Mouse (Mus musculus) liver, embryonic 12.5 days (tissue): Measurements from ENCODE around the gene Pmpca. TPM values are rescaled to one million over a fixed set of nuclear protein-coding genes. Genes with fewer than 3 reads are reported as not detected.

Experiments used
- ATAC-seq: fragments of 200-750 bp; cut with Nextera tagmentation; 2 replicates; pipeline ENCODE4 v1.8.0; 2017; ENCODE audit warnings: moderate number of reproducible peaks, mild to moderate bottlenecking, moderate library complexity
- H3K27ac ChIP-seq: fragments of 300-500 bp; sonication (generic); 2 replicates; pipeline ENCODE4 v1.5.1; 2016; ENCODE audit warnings: mild to moderate bottlenecking
- H3K27me3 ChIP-seq: fragments of 300-500 bp; sonication (generic); replicated peaks from 2 replicates; pipeline ENCODE4 v1.6.1; 2016; ENCODE audit warnings: mild to moderate bottlenecking, moderate library complexity
- H3K36me3 ChIP-seq: fragments of 300-500 bp; sonication (generic); 2 replicates; pipeline ENCODE4 v1.6.1; 2016; ENCODE audit warnings: mild to moderate bottlenecking, moderate library complexity
- H3K4me1 ChIP-seq: fragments of 300-500 bp; sonication (generic); 2 replicates; pipeline ENCODE4 v1.6.1; 2016
- H3K4me2 ChIP-seq: fragments of 300-500 bp; sonication (generic); 2 replicates; pipeline ENCODE4 v1.6.1; 2016; ENCODE audit warnings: mild to moderate bottlenecking, moderate library complexity
- H3K4me3 ChIP-seq: fragments of 300-500 bp; sonication (generic); 2 replicates; pipeline ENCODE4 v1.5.1; 2016; ENCODE audit warnings: mild to moderate bottlenecking, moderate library complexity
- H3K9ac ChIP-seq: fragments of 300-500 bp; sonication (generic); 2 replicates; pipeline ENCODE4 v1.6.1; 2016; ENCODE audit warnings: mild to moderate bottlenecking, moderate library complexity
- H3K9me3 ChIP-seq: fragments of 300-500 bp; sonication (generic); replicated peaks from 2 replicates; pipeline ENCODE4 v1.6.1; 2016; ENCODE audit warnings: mild to moderate bottlenecking, moderate library complexity
- WGBS: fragments of 180-500 bp; shearing (Covaris S2); methylation state at CpG from one replicate; pipeline ENCODE4 v1.1.7; 2016; ENCODE audit not compliant: insufficient replicate concordance; 5-methylcytosine and 5-hydroxymethylcytosine counted together
- polyA plus RNA-seq: library from polyadenylated mRNA; unstranded; fragments of >200 nt; fragmentation: Nextera tagmentation; extraction: Ambion mirVana; gene quantifications from 2 replicates; pipeline ENCODE4 v1.2.1, GENCODE M21; 2016

Gene Pmpca
- 108 and 110 TPM in 2 replicates for polyA plus RNA-seq

GRCm38 (mm10) chr2:26389154-26389690 lies at the start of gene Pmpca, which contains the start of gene Entr1:
Pmpca (plus strand) TSS chr2:26389339.
Entr1 (minus strand) TSS chr2:26389316.
- H3K4me2 ChIP-seq, result peak within 1 kb of the TSS; percentile 86
- H3K9me3 ChIP-seq, result no peaks in the 10 kb centered on the region
- H3K27me3 ChIP-seq, result no peaks in the 10 kb centered on the region
- peak within 1 kb of the TSS; percentile 92 for H3K4me3 ChIP-seq
- peaks cover 29% of the 10 kb centered on the region for H3K4me1 ChIP-seq
- peak within 1 kb of the TSS; percentile 83 for H3K27ac ChIP-seq
- peak; percentile 90 for ATAC-seq
- peak within 1 kb of the TSS; percentile 86 for H3K9ac ChIP-seq
- WGBS, result under 1% methylated on average over 60 of the region's 60 CpGs
- peaks cover 75% of the 10 kb centered on the region for H3K36me3 ChIP-seq

GRCm38 (mm10) chr2:26341510-26341981 lies 47.6 kb upstream of the Pmpca start:
- no peak for ATAC-seq
- Histone ChIP-seq H3K27me3 (no peaks in the 10 kb centered on the region), H3K36me3 (peaks cover 16% of the 10 kb centered on the region; the same call in 1 of the 2 replicates), H3K4me2 (no peak overlapping the region), H3K9me3 (no peaks in the 10 kb centered on the region), H3K4me3 (no peak overlapping the region), H3K9ac (no peak overlapping the region), H3K27ac (peak overlapping the region; percentile 55), H3K4me1 (peaks cover 26% of the 10 kb centered on the region)
- 67% methylated on average over 2 of the region's 2 CpGs for WGBS

GRCm38 (mm10) chr2:26342044-26342443 lies 47.1 kb upstream of the Pmpca start:
- Histone ChIP-seq H3K36me3 (peaks cover 16% of the 10 kb centered on the region; the same call in 1 of the 2 replicates), H3K4me1 (peaks cover 26% of the 10 kb centered on the region), H3K27me3 (no peaks in the 10 kb centered on the region), H3K27ac (peak overlapping the region; percentile 55), H3K4me2 (no peak overlapping the region), H3K9ac (no peak overlapping the region), H3K4me3 (no peak overlapping the region), H3K9me3 (no peaks in the 10 kb centered on the region)
- peak; percentile 34 for ATAC-seq
- WGBS, result 76% methylated on average over 10 of the region's 10 CpGs

GRCm38 (mm10) chr2:26342609-26343490 lies 46.3 kb upstream of the Pmpca start:
- peaks cover 18% of the 10 kb centered on the region for H3K36me3 ChIP-seq
- H3K4me3 ChIP-seq, result no peak overlapping the region
- peaks cover 27% of the 10 kb centered on the region for H3K4me1 ChIP-seq
- WGBS, result 56% methylated on average over 11 of the region's 11 CpGs
- ATAC-seq, result 0 out of 2 replicates have a peak, but pooled peaks have one; percentile 30
- H3K27me3 ChIP-seq, result no peaks in the 10 kb centered on the region
- H3K27ac ChIP-seq, result peak overlapping the region; percentile 55
- H3K9me3 ChIP-seq, result no peaks in the 10 kb centered on the region
- H3K9ac ChIP-seq, result no peak overlapping the region
- no peak overlapping the region for H3K4me2 ChIP-seq

GRCm38 (mm10) chr2:26348241-26348640 lies 40.9 kb upstream of the Pmpca start:
- H3K9me3 ChIP-seq, result no peaks in the 10 kb centered on the region
- H3K4me2 ChIP-seq, result no peak overlapping the region
- peaks cover 35% of the 10 kb centered on the region for H3K36me3 ChIP-seq
- no peak overlapping the region for H3K9ac ChIP-seq
- no peaks in the 10 kb centered on the region for H3K27me3 ChIP-seq
- H3K27ac ChIP-seq, result no peak overlapping the region
- no peak for ATAC-seq
- no peak overlapping the region for H3K4me3 ChIP-seq
- 64% methylated on average over 6 of the region's 6 CpGs for WGBS
- peaks cover 38% of the 10 kb centered on the region for H3K4me1 ChIP-seq

- peak; percentile 77 for ATAC-seq
- Histone ChIP-seq H3K4me3 (peak within 1 kb of the TSS; percentile 81), H3K9me3 (no peaks in the 10 kb centered on the region), H3K27ac (peak within 1 kb of the TSS; percentile 77), H3K36me3 (peaks cover 25% of the 10 kb centered on the region), H3K4me2 (peak within 1 kb of the TSS; percentile 94), H3K4me1 (peaks cover 37% of the 10 kb centered on the region), H3K27me3 (no peaks in the 10 kb centered on the region), H3K9ac (peak within 1 kb of the TSS; percentile 79)
- WGBS, result 3% methylated on average over 62 of the region's 62 CpGs
These were observed 37.5 kb upstream of the Pmpca start, which contains the start of gene Dnlz for GRCm38 (mm10) chr2:26351358-26352290. Dnlz (minus strand) TSS chr2:26352110.

- ATAC-seq, result peak; percentile 25; the same call in 1 of the 2 replicates
- WGBS, result 5% methylated on average over 36 of the region's 36 CpGs
- peaks cover 37% of the 10 kb centered on the region for H3K4me1 ChIP-seq
- H3K27me3 ChIP-seq, result no peaks in the 10 kb centered on the region
- H3K27ac ChIP-seq, result peak overlapping the region; percentile 77
- H3K9ac ChIP-seq, result peak overlapping the region; percentile 79
- peaks cover 25% of the 10 kb centered on the region for H3K36me3 ChIP-seq
- no peaks in the 10 kb centered on the region for H3K9me3 ChIP-seq
- H3K4me3 ChIP-seq, result peak overlapping the region; percentile 81
- peak overlapping the region; percentile 94 for H3K4me2 ChIP-seq
These were observed 36.7 kb upstream of the Pmpca start for GRCm38 (mm10) chr2:26352291-26352910.

- Histone ChIP-seq H3K9me3 (no peaks in the 10 kb centered on the region), H3K27ac (no peak overlapping the region), H3K4me1 (peaks cover 32% of the 10 kb centered on the region), H3K4me2 (peak overlapping the region; percentile 94), H3K36me3 (peaks cover 19% of the 10 kb centered on the region), H3K9ac (peak overlapping the region; percentile 79), H3K27me3 (no peaks in the 10 kb centered on the region), H3K4me3 (peak overlapping the region; percentile 81; the same call in 1 of the 2 replicates)
- no peak for ATAC-seq
- WGBS, result 78% methylated on average over 11 of the region's 11 CpGs
These were observed 35.8 kb upstream of the Pmpca start for GRCm38 (mm10) chr2:26353066-26353980.

GRCm38 (mm10) chr2:26354401-26354800 lies 34.7 kb upstream of the Pmpca start:
- WGBS, result 68% methylated on average over 4 of the region's 4 CpGs
- H3K9ac ChIP-seq, result no peak overlapping the region
- no peaks in the 10 kb centered on the region for H3K27me3 ChIP-seq
- no peak for ATAC-seq
- H3K4me3 ChIP-seq, result no peak overlapping the region
- peaks cover 31% of the 10 kb centered on the region for H3K4me1 ChIP-seq
- H3K9me3 ChIP-seq, result no peaks in the 10 kb centered on the region
- peaks cover 11% of the 10 kb centered on the region for H3K36me3 ChIP-seq
- no peak overlapping the region for H3K4me2 ChIP-seq
- no peak overlapping the region for H3K27ac ChIP-seq

GRCm38 (mm10) chr2:26356231-26356630 lies 32.9 kb upstream of the Pmpca start:
- H3K9me3 ChIP-seq, result no peaks in the 10 kb centered on the region
- no peak overlapping the region for H3K4me3 ChIP-seq
- no peak overlapping the region for H3K9ac ChIP-seq
- H3K4me1 ChIP-seq, result peaks cover 16% of the 10 kb centered on the region
- ATAC-seq, result no peak
- WGBS, result 74% methylated on average over 4 of the region's 4 CpGs
- no peak overlapping the region for H3K4me2 ChIP-seq
- H3K27me3 ChIP-seq, result no peaks in the 10 kb centered on the region
- H3K36me3 ChIP-seq, result no peaks in the 10 kb centered on the region
- H3K27ac ChIP-seq, result no peak overlapping the region
